Mouse (Mus musculus) CH12.LX (cell line): ENCODE measurements around the gene Unc13c. TPM values are rescaled to one million over a fixed set of nuclear protein-coding genes. Genes with fewer than 3 reads are reported as not detected.

Experiments used
- DNase-seq: peaks from one replicate; pipeline ENCODE4 v3.0.0-alpha.2; 2013; ENCODE audit errors: extremely low read depth
- H3K27ac ChIP-seq: 2 replicates; pipeline ENCODE4 v1.5.1; 2012; ENCODE audit warnings: low read depth, mild to moderate bottlenecking, control low read depth, moderate library complexity; ENCODE audit not compliant: insufficient read depth
- H3K27me3 ChIP-seq: replicated peaks from 2 replicates; pipeline ENCODE3; 2012; ENCODE audit warnings: inconsistent platforms
- H3K36me3 ChIP-seq, 2 experiments: replicated peaks in 1 of 2; 2 replicates each; pipeline versions ENCODE3 to v1.6.1; 2012; ENCODE audit warnings: inconsistent platforms in 1 of 2, low read length in 1 of 2, mild to moderate bottlenecking in 1 of 2, mixed read lengths in 1 of 2, moderate library complexity in 1 of 2; ENCODE audit not compliant: control insufficient read depth in 1 of 2, insufficient read depth in 1 of 2
- H3K4me1 ChIP-seq, 2 experiments: 2 replicates each; pipeline ENCODE4 v1.6.1; 2012; ENCODE audit warnings: inconsistent platforms in 1 of 2, moderate library complexity in 1 of 2; ENCODE audit not compliant: insufficient read depth in 2 of 2, control insufficient read depth in 1 of 2
- H3K4me2 ChIP-seq: 2 replicates; pipeline ENCODE4 v1.6.1; 2012; ENCODE audit warnings: low read depth, mild to moderate bottlenecking, control low read depth; ENCODE audit not compliant: poor library complexity, insufficient read depth, severe bottlenecking
- H3K4me3 ChIP-seq, 3 experiments: fragments of 150-350 bp in 1 of 3; sonication (generic) in 1 of 3; replicated peaks in 1 of 3; 2 replicates each; pipeline versions ENCODE3 to v1.5.1; 2011 to 2012; ENCODE audit warnings: low read depth in 2 of 3, low read length in 2 of 3, mild to moderate bottlenecking in 2 of 3, moderate library complexity in 2 of 3, control low read depth in 1 of 3, improper control_type of control experiment in 1 of 3, inconsistent platforms in 1 of 3, mixed read lengths in 1 of 3; ENCODE audit not compliant: poor library complexity in 1 of 3
- H3K79me2 ChIP-seq: replicated peaks from 2 replicates; pipeline ENCODE4 v1.6.1; 2012; ENCODE audit warnings: mild to moderate bottlenecking, moderate library complexity; ENCODE audit not compliant: control insufficient read depth, poor library complexity, insufficient read depth, severe bottlenecking; ENCODE audit errors: extremely low read depth
- H3K9ac ChIP-seq: 2 replicates; pipeline ENCODE4 v1.6.1; 2012; ENCODE audit warnings: low read depth, mild to moderate bottlenecking, control low read depth, moderate library complexity; ENCODE audit not compliant: insufficient read depth
- H3K9me3 ChIP-seq: replicated peaks from 2 replicates; pipeline ENCODE3; 2012; ENCODE audit warnings: low read length, inconsistent platforms, mixed read lengths
- CHD1 ChIP-seq: IDR thresholded peaks from 2 replicates; pipeline ENCODE4 v1.6.1; 2012; ENCODE audit warnings: low read depth, low read length, improper control_type of control experiment, inconsistent platforms
- ELF1 ChIP-seq: IDR thresholded peaks from 2 replicates; pipeline ENCODE4 v1.6.1; 2014; ENCODE audit warnings: low read depth, mild to moderate bottlenecking, inconsistent platforms, low read length, improper control_type of control experiment
- GABPA ChIP-seq: IDR thresholded peaks from 2 replicates; pipeline ENCODE4 v1.6.1; 2012; ENCODE audit warnings: low read depth, low read length, improper control_type of control experiment, inconsistent platforms; ENCODE audit not compliant: insufficient replicate concordance
- IRF4 ChIP-seq: IDR thresholded peaks from 2 replicates; pipeline ENCODE4 v1.6.1; 2014; ENCODE audit warnings: low read depth, mild to moderate bottlenecking, inconsistent platforms, low read length, improper control_type of control experiment
- KAT2A ChIP-seq: IDR thresholded peaks from 2 replicates; pipeline ENCODE4 v1.6.1; 2012; ENCODE audit warnings: low read length, improper control_type of control experiment, inconsistent platforms; ENCODE audit not compliant: insufficient replicate concordance
- MAFK ChIP-seq: IDR thresholded peaks from 2 replicates; pipeline ENCODE4 v1.6.1; 2011; ENCODE audit warnings: low read length, improper control_type of control experiment; ENCODE audit not compliant: insufficient replicate concordance
- MAX ChIP-seq: IDR thresholded peaks from 2 replicates; pipeline ENCODE4 v1.6.1; 2011; ENCODE audit warnings: low read length, improper control_type of control experiment
- MEF2A ChIP-seq: IDR thresholded peaks from 2 replicates; pipeline ENCODE4 v1.6.1; 2014; ENCODE audit warnings: low read depth, mild to moderate bottlenecking, inconsistent platforms, low read length, improper control_type of control experiment, borderline replicate concordance
- NELFE ChIP-seq: IDR thresholded peaks from 2 replicates; pipeline ENCODE4 v1.6.1; 2011; ENCODE audit warnings: low read depth, low read length, improper control_type of control experiment
- POLR2A ChIP-seq: IDR thresholded peaks from 2 replicates; pipeline ENCODE4 v1.6.1; 2011; ENCODE audit warnings: low read depth, mild to moderate bottlenecking, improper control_type of control experiment, low read length
- RAD21 ChIP-seq: IDR thresholded peaks from 2 replicates; pipeline ENCODE4 v1.6.1; 2011; ENCODE audit warnings: low read depth, mild to moderate bottlenecking, low read length, improper control_type of control experiment, moderate library complexity
- RCOR1 ChIP-seq: conservative IDR thresholded peaks from 2 replicates; pipeline ENCODE4 v1.6.1; 2012; ENCODE audit warnings: low read depth, mild to moderate bottlenecking, inconsistent platforms, low read length, improper control_type of control experiment
- SIN3A ChIP-seq: IDR thresholded peaks from 2 replicates; pipeline ENCODE4 v1.6.1; 2012; ENCODE audit warnings: low read length, improper control_type of control experiment, inconsistent platforms
- SMC3 ChIP-seq: IDR thresholded peaks from 2 replicates; pipeline ENCODE4 v1.6.1; 2011; ENCODE audit warnings: low read depth, low read length, improper control_type of control experiment
- UBTF ChIP-seq: IDR thresholded peaks from 2 replicates; pipeline ENCODE4 v1.6.1; 2012; ENCODE audit warnings: low read depth, mild to moderate bottlenecking, inconsistent platforms, low read length, improper control_type of control experiment, moderate library complexity
- USF2 ChIP-seq: conservative IDR thresholded peaks from 2 replicates; pipeline ENCODE4 v1.6.1; 2011; ENCODE audit warnings: low read depth, low read length, improper control_type of control experiment
- ZC3H11A ChIP-seq: IDR thresholded peaks from 2 replicates; pipeline ENCODE4 v1.6.1; 2012; ENCODE audit warnings: low read depth, mild to moderate bottlenecking, inconsistent platforms, low read length, improper control_type of control experiment
- ZKSCAN1 ChIP-seq: IDR thresholded peaks from 2 replicates; pipeline ENCODE4 v1.6.1; 2012; ENCODE audit warnings: low read depth, inconsistent platforms, low read length, improper control_type of control experiment, borderline replicate concordance
- ZNF384 ChIP-seq: IDR thresholded peaks from 2 replicates; pipeline ENCODE4 v1.6.1; 2012; ENCODE audit warnings: low read depth, low read length, improper control_type of control experiment, inconsistent platforms
- dilution Hi-C: fragments of 300-500 bp; cut with MboI; formaldehyde crosslinking; loops from 2 replicates; pipeline ENCODE4 v1.14.3; 2020; ENCODE audit warnings: low sequenced_read_pairs; ENCODE audit not compliant: extremely low pct_unique_long_range_greater_than_20kb, extremely low pct_ligation_motif_present
- in situ Hi-C: fragments of 300-500 bp; cut with MboI; formaldehyde crosslinking; loops from 3 replicates; pipeline ENCODE4 v1.14.3; 2019; ENCODE audit warnings: low sequenced_read_pairs, low pct_ligation_motif_present, low pct_unique_long_range_greater_than_20kb, mixed read lengths
- polyA plus RNA-seq: library from polyadenylated mRNA; unstranded; fragments of >175 nt; gene quantifications from 2 replicates; pipeline ENCODE4 v1.2.1, GENCODE M21; 2012; ENCODE audit warnings: low read depth; ENCODE audit not compliant: insufficient read length
- total RNA-seq, 2 experiments: library from RNA; depleted of rRNA; stranded (reverse); fragments of 300-350 nt in 1 of 2; fragments of >200 nt in 1 of 2; gene quantifications; 2 replicates each; pipeline ENCODE4 v1.2.3; 2012 to 2014

Gene Unc13c
- total and polyA plus RNA-seq, 3 experiments: not detected

GRCm38 (mm10) chr9:73681580-73681979 lies 287.2 kb downstream of the Unc13c start:
- no peaks in the 10 kb centered on the region for H3K9me3 ChIP-seq
- H3K27me3 ChIP-seq: no peaks in the 10 kb centered on the region
- no peaks in the 10 kb centered on the region for H3K36me3 ChIP-seq
- H3K79me2 ChIP-seq: no peaks in the 10 kb centered on the region
- no peak overlapping the region for H3K4me2 ChIP-seq
- DNase-seq: no peak
- no peak for TF ChIP-seq USF2
- no peak for TF ChIP-seq MEF2A
- TF ChIP-seq ZC3H11A: no peak
- TF ChIP-seq RAD21: no peak
- no peak for TF ChIP-seq ZNF384
- TF ChIP-seq KAT2A: no peak
- no peak for TF ChIP-seq GABPA
- TF ChIP-seq MAFK: no peak
- no peak for TF ChIP-seq UBTF
- TF ChIP-seq POLR2A: no peak
- TF ChIP-seq ELF1: no peak
- no peak for TF ChIP-seq ZKSCAN1
- TF ChIP-seq SIN3A: no peak
- no peak for TF ChIP-seq SMC3
- TF ChIP-seq IRF4: no peak
- no peak for TF ChIP-seq RCOR1
- TF ChIP-seq MAX: no peak
- TF ChIP-seq, all 38 proteins: peak for 0
- H3K4me1 ChIP-seq: no peaks in the 10 kb centered on the region
- in situ Hi-C loops: no loop called here
- dilution Hi-C loops: no loop called here
- no peak overlapping the region for H3K4me3 ChIP-seq
- H3K27ac ChIP-seq: no peak overlapping the region
- H3K9ac ChIP-seq: no peak overlapping the region

- no peaks in the 10 kb centered on the region for H3K4me1 ChIP-seq
- dilution Hi-C loops: no loop called here
Observed at GRCm38 (mm10) chr9:73680545-73681495, 287.9 kb downstream of the Unc13c start.

More at GRCm38 (mm10) chr9:73680545-73681495, 287.9 kb downstream of the Unc13c start:
- Histone ChIP-seq H3K79me2 (no peaks in the 10 kb centered on the region), H3K27ac (no peak overlapping the region), H3K9me3 (no peaks in the 10 kb centered on the region), H3K4me2 (no peak overlapping the region), H3K36me3 (no peaks in the 10 kb centered on the region), H3K27me3 (no peaks in the 10 kb centered on the region), H3K4me3 (no peak overlapping the region), H3K9ac (no peak overlapping the region)
- in situ Hi-C loops: no loop called here
- DNase-seq: no peak
- TF ChIP-seq ZC3H11A (no peak), CHD1 (no peak), NELFE (no peak), ZKSCAN1 (no peak), SIN3A (no peak)
